Mouse (Mus musculus) bone marrow, adult 2 months (tissue): ENCODE measurements at regions not wholly inside any gene's neighbourhood (a gene's known extent, or its start where the extent isn't known, plus 50 kb on each side); places are given as distances from the start of the nearest gene placed in this dataset.

Experiments
- H3K27ac ChIP-seq: fragments of 200-500 bp; 2 replicates; pipeline ENCODE4 v1.5.1; 2012; ENCODE audit warnings: low read depth, mild to moderate bottlenecking, control low read depth, inconsistent platforms, low read length; ENCODE audit not compliant: control insufficient read depth, poor library complexity, insufficient read depth
- H3K4me1 ChIP-seq: fragments of 200-500 bp; 2 replicates; pipeline ENCODE4 v1.6.1; 2011; ENCODE audit warnings: low read length; ENCODE audit not compliant: control insufficient read depth, insufficient read depth
- H3K4me3 ChIP-seq: fragments of 200-500 bp; replicated peaks from 2 replicates; pipeline ENCODE3; 2011; ENCODE audit warnings: mild to moderate bottlenecking, low read depth, low read length, control low read depth; ENCODE audit not compliant: control insufficient read depth
- CTCF ChIP-seq: fragments of 200-500 bp; IDR thresholded peaks from 2 replicates; pipeline ENCODE4 v1.5.1; 2011; ENCODE audit warnings: low read length, control low read depth; ENCODE audit not compliant: control insufficient read depth, insufficient read depth
- POLR2A ChIP-seq: fragments of 200-500 bp; IDR thresholded peaks from 2 replicates; pipeline ENCODE4 v1.6.1; 2011; ENCODE audit warnings: low read depth, mild to moderate bottlenecking, control low read depth, low read length, borderline replicate concordance; ENCODE audit not compliant: control insufficient read depth
- WGBS: fragments of 180-500 bp; shearing (Covaris S2); methylation state at CpG from one replicate; pipeline ENCODE4 v1.1.7; 2018; 5-methylcytosine and 5-hydroxymethylcytosine counted together

DNA sequence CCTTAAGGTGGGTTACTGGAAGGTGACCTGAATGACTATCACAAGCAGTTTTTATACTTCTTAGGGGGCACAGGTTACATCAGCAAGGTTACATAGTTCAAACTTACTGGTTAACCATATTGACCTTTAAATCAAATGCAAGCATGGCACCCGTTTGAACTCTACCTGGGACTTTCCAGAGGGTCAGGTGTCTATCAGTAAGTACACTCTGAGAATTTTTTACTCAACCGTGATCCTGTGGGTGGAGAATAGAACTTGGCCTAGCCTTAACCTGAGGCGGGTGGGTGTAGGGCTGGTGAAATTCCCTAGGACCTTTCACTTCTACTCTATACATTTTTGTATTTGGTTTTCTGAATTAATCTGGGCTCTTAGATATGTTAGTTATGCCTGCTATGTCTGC lies 170.5 kb upstream of the Rasa1 start:
- Histone ChIP-seq H3K4me1 (no peaks in the 10 kb centered on the region), H3K4me3 (no peak overlapping the region), H3K27ac (no peak overlapping the region)
- 76% methylated on average over 3 of the region's 3 CpGs for WGBS
- TF ChIP-seq POLR2A, result no peak
- no peak for TF ChIP-seq CTCF

DNA sequence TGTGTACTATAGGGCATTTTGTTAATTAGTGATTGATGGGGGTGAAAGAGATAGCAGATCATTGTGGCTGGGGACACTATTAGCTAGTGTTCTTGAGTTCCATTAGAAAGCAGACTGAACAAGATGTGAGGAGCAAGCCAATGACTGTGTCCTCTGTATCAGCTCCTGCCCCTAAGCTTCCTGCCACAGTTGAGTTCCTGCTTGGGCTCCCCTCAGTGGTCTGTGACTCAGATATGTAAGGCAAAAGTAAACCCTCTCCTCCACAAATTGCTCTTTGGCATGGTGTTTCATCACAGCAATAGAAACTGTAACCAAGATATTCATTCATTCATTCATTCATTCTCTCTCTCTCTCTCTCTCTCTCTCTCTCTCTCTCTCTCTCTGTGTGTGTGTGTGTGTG lies 169.7 kb upstream of the Rasa1 start:
- Histone ChIP-seq H3K4me3 (no peak overlapping the region), H3K4me1 (no peaks in the 10 kb centered on the region), H3K27ac (no peak overlapping the region)
- TF ChIP-seq POLR2A (no peak), CTCF (no peak)

DNA sequence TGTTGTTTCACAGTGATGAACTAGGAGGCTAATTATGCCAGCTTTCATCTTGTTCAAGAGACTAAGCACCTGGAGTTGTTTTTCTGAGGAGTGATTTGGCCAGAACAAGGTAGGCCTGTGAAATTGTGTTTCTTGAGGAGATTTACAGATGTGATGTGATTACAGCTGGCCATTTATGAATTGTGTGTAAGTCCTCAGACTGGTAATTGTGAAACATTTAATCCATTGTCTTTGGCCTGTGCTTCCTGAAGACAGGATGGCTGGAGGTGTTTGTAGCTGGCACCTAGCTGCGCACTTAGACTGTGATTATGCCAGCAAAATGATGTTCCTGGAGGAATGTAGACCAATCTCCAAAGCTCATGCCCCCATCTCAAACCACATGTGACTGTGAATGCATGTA lies 150.7 kb upstream of the Rasa1 start:
- H3K4me1 ChIP-seq, result no peaks in the 10 kb centered on the region
- TF ChIP-seq CTCF (no peak), POLR2A (no peak)
- WGBS, result 88% methylated on average over 1 of the region's 1 CpGs
- no peak overlapping the region for H3K27ac ChIP-seq
- no peak overlapping the region for H3K4me3 ChIP-seq

DNA sequence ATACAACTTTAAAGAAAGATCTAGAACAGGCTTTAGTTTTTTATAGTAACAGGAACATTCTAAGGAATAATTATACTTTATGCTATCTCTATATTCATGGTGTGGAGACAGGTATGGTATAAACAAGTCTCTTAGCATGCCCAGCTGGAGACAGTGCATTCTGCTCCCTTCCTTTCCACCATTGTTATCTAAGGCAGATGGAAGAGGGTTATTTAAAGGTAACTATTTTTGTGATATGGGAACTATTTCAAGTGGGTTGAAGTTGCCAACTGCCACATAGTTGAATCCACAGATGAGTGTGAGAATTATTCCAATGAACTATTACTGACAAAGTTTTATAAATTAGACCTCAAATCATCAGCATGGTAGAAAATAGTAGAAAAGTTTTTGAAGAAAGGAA lies 148.9 kb upstream of the Rasa1 start:
- TF ChIP-seq CTCF (no peak), POLR2A (no peak)
- H3K4me3 ChIP-seq, result no peak overlapping the region
- no peaks in the 10 kb centered on the region for H3K4me1 ChIP-seq
- H3K27ac ChIP-seq, result no peak overlapping the region

DNA sequence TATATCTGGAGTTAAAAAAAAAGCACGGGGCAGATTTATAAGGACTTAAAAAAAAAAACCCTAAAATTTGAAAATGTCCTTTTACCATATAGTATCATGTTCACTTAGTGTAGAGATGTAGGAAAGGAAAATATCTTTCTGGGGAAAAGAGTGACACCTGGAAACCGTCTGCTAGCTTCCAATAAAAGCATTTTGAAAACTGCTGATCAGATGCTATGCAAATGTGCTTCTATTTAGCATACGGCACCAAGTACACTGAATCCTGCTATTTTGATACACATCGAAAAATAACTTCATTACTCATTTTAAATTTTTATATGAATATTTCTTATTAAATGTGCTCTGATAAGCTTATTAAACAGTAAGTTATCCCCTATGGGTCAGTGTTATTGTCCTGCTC lies 148.1 kb upstream of the Rasa1 start:
- H3K4me3 ChIP-seq, result no peak overlapping the region
- no peaks in the 10 kb centered on the region for H3K4me1 ChIP-seq
- 81% methylated on average over 4 of the region's 4 CpGs for WGBS
- H3K27ac ChIP-seq, result no peak overlapping the region
- TF ChIP-seq POLR2A (no peak), CTCF (no peak)

DNA sequence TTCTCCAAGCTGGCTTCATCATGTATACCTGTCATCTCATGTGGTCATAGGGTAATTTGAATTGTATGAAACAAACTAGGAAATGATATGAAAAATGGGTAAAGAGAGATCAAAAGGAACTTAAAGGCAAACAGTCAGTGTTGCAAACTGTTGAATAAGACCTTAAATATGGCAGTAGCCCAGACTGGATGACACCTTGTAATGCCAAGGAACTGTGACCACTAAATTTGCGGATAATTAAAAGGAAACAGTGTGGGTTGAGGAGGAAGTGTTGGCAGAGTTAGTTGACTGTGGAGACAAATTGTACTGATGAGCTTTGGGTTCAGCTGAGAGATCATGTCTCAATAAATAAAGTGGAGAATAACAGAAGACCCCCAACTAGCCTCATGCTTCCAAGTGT lies 147.3 kb upstream of the Rasa1 start:
- H3K4me3 ChIP-seq, result no peak overlapping the region
- no peak overlapping the region for H3K27ac ChIP-seq
- H3K4me1 ChIP-seq, result no peaks in the 10 kb centered on the region
- TF ChIP-seq POLR2A (no peak), CTCF (no peak)
- WGBS, result 41% methylated on average over 1 of the region's 1 CpGs

DNA sequence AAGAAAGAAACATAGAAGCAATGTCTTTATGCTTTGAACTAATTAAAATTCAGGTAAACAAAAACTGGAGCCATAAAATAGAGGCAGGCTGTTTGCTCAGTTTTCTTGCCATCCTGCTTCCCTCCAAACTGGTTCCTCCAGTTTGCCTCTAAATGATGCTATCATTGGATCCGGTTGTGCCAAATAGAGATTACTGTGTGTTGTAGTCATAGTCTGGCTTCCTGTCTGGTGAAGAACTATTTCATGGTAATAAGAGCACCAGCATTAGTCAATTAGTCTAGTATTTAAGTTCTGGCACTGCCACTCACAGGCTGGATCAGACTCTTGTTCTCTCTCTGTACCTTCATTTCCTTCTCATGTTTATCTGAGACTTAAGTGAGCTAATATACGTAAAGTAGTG lies 141.9 kb upstream of the Rasa1 start:
- Histone ChIP-seq H3K4me1 (no peaks in the 10 kb centered on the region; the same call in 1 of the 2 replicates), H3K4me3 (no peak overlapping the region), H3K27ac (no peak overlapping the region)
- WGBS, result 71% methylated on average over 2 of the region's 2 CpGs
- TF ChIP-seq POLR2A (no peak), CTCF (no peak)

DNA sequence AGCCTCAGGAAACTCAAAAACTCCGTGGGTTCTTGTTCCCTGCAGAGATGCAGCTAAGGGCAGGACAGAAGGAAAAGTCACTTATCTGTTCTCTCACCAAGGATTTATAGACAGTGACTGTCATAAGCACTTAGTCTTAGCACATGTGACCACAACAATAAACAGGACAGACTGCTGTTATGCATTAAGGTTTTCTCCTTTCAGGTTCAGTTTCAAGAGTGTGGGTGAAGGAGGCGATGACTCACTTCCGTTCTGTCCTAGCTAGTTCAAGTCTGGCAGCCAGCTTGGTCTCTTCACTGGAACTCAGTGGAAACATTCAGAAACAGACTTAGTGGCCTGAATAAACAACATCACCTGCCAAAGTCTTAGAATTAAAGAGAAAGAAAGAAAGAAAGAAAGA lies 141.1 kb upstream of the Rasa1 start:
- Histone ChIP-seq H3K27ac (no peak overlapping the region), H3K4me1 (no peaks in the 10 kb centered on the region; the same call in 1 of the 2 replicates), H3K4me3 (no peak overlapping the region)
- WGBS, result 42% methylated on average over 3 of the region's 3 CpGs
- no peak for TF ChIP-seq CTCF
- TF ChIP-seq POLR2A, result no peak

DNA sequence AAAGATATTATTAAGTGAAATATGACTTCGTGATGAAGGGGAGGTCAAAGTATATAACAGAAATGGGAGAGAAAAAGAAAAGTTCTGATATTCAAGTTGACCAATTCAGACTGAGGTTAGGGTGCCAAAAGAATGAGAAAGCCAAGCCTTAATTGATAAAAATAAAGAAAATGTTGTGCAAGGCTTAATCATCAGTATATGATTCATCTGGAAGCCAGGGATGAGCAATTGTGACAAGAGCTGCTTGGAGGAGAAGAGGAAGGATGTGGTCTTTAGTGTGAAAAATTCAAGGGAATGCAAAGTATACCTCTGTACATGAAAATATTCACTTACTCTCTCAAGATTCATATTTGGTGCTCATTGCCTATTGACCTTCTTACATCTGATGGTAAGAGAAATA lies 129.7 kb upstream of the Rasa1 start:
- WGBS, result 79% methylated on average over 1 of the region's 1 CpGs
- TF ChIP-seq CTCF (no peak), POLR2A (no peak)
- no peak overlapping the region for H3K4me3 ChIP-seq
- H3K27ac ChIP-seq, result no peak overlapping the region
- no peaks in the 10 kb centered on the region for H3K4me1 ChIP-seq
